Mouse (Mus musculus) ES-E14 (cell line): ENCODE data around the gene Zfp697. TPM values are rescaled to one million over a fixed set of nuclear protein-coding genes. Genes with fewer than 3 reads are reported as not detected.

Source experiments
- DNase-seq: peaks from one replicate; pipeline ENCODE4 v3.0.0-alpha.2; 2013; ENCODE audit warnings: low read depth, low spot score
- H3K27ac ChIP-seq: 2 replicates; pipeline ENCODE4 v1.5.1; 2012; ENCODE audit warnings: low read depth, mild to moderate bottlenecking, low read length, moderate library complexity, mixed read lengths; ENCODE audit not compliant: poor library complexity, insufficient read depth, severe bottlenecking
- H3K36me3 ChIP-seq: 2 replicates; pipeline ENCODE4 v1.6.1; 2012; ENCODE audit warnings: mild to moderate bottlenecking, low read length, moderate library complexity, mixed read lengths; ENCODE audit not compliant: control insufficient read depth, poor library complexity, insufficient read depth, severe bottlenecking
- H3K4me1 ChIP-seq, 2 experiments: fragments of 150-350 bp in 1 of 2; sonication (generic) in 1 of 2; 2 replicates each; pipeline ENCODE4 v1.6.1; 2012; ENCODE audit warnings: low read length in 2 of 2, mild to moderate bottlenecking in 1 of 2, mixed read lengths in 1 of 2; ENCODE audit not compliant: control insufficient read depth in 2 of 2, insufficient read depth in 2 of 2, poor library complexity in 1 of 2
- H3K4me3 ChIP-seq, 2 experiments: fragments of 150-350 bp in 1 of 2; sonication (generic) in 1 of 2; 2 replicates each; pipeline ENCODE4 v1.5.1; 2012; ENCODE audit warnings: low read length in 2 of 2, low read depth in 1 of 2, mild to moderate bottlenecking in 1 of 2, mixed read lengths in 1 of 2; ENCODE audit not compliant: insufficient read depth in 1 of 2, poor library complexity in 1 of 2, severe bottlenecking in 1 of 2
- H3K9ac ChIP-seq: 2 replicates; pipeline ENCODE4 v1.6.1; 2012; ENCODE audit warnings: low read depth, mild to moderate bottlenecking, low read length, mixed read lengths; ENCODE audit not compliant: poor library complexity, insufficient read depth, severe bottlenecking
- H3K9me3 ChIP-seq: fragments of 150-350 bp; sonication (generic); 2 replicates; pipeline ENCODE4 v1.6.1; 2012; ENCODE audit warnings: low read depth, mild to moderate bottlenecking, low read length; ENCODE audit not compliant: control insufficient read depth, insufficient read depth
- CHD2 ChIP-seq: IDR thresholded peaks from 2 replicates; pipeline ENCODE4 v1.6.1; 2014; ENCODE audit warnings: mild to moderate bottlenecking, low read depth, low read length, inconsistent platforms
- HCFC1 ChIP-seq: IDR thresholded peaks from 2 replicates; pipeline ENCODE4 v1.6.1; 2012; ENCODE audit warnings: low read length, inconsistent platforms, borderline replicate concordance; ENCODE audit not compliant: insufficient read depth
- MAFK ChIP-seq: IDR thresholded peaks from 2 replicates; pipeline ENCODE4 v1.6.1; 2014; ENCODE audit warnings: mild to moderate bottlenecking, low read depth, low read length, inconsistent platforms; ENCODE audit not compliant: insufficient read depth
- ZC3H11A ChIP-seq: IDR thresholded peaks from 2 replicates; pipeline ENCODE4 v1.6.1; 2012; ENCODE audit warnings: low read depth, mild to moderate bottlenecking, inconsistent platforms, low read length, borderline replicate concordance
- ZNF384 ChIP-seq: IDR thresholded peaks from 2 replicates; pipeline ENCODE4 v1.6.1; 2012; ENCODE audit warnings: low read depth, low read length, inconsistent platforms
- in situ Hi-C, 2 experiments: fragments of 600-800 bp; cut with MboI; formaldehyde crosslinking; loops; one replicate each; pipeline ENCODE4 v1.15.1; 2025; ENCODE audit warnings: low sequenced_read_pairs in 2 of 2, inconsistent platforms in 1 of 2; ENCODE audit not compliant: unreplicated experiment in 2 of 2
- total RNA-seq: library from RNA; depleted of rRNA; stranded (reverse); fragments of 300-350 nt; gene quantifications from 2 replicates; pipeline ENCODE4 v1.2.3, GENCODE M21; 2012; rRNA removed

Gene Zfp697
- total RNA-seq = 2.1 and 3.4 TPM in 2 replicates

GRCm38 (mm10) chr3:98382246-98382939, at the start of gene Zfp697:
Zfp697 (plus strand) TSS chr3:98382461.
- peak within 1 kb of the TSS; percentile 82 to 98 for H3K4me3 ChIP-seq
- peak within 1 kb of the TSS; percentile 69 for H3K9ac ChIP-seq
- H3K36me3 ChIP-seq = no peaks in the 10 kb centered on the region
- TF ChIP-seq MAFK (no peak), HCFC1 (0 out of 2 replicates have a peak, but pooled peaks have one; percentile 31), CHD2 (no peak), ZNF384 (no peak), ZC3H11A (no peak)
- in situ Hi-C loops = no loop called here
- H3K4me1 ChIP-seq = peaks cover 0 to 5% of the 10 kb centered on the region in 2 experiments; a peak in 1 of 4 replicates
- no peaks in the 10 kb centered on the region for H3K9me3 ChIP-seq
- DNase-seq = no peak
- no peak within 1 kb of the TSS for H3K27ac ChIP-seq

GRCm38 (mm10) chr3:98334010-98334409, 48.3 kb upstream of the Zfp697 start:
- TF ChIP-seq ZNF384 (no peak), MAFK (no peak), HCFC1 (no peak)
- in situ Hi-C loops = no loop called here
- peaks cover 26% of the 10 kb centered on the region; the same call in 1 of the 2 replicates for H3K36me3 ChIP-seq

GRCm38 (mm10) chr3:98335331-98335730, 46.9 kb upstream of the Zfp697 start:
- Histone ChIP-seq H3K4me1 (peaks cover 0 to 4% of the 10 kb centered on the region in 2 experiments; a peak in 1 of 4 replicates), H3K9ac (no peak overlapping the region), H3K4me3 (no peak overlapping the region), H3K36me3 (peaks cover 21% of the 10 kb centered on the region; the same call in 1 of the 2 replicates), H3K27ac (no peak overlapping the region), H3K9me3 (no peaks in the 10 kb centered on the region)
- TF ChIP-seq ZNF384 = 0 out of 2 replicates have a peak, but pooled peaks have one; percentile 17
- TF ChIP-seq ZC3H11A = no peak
- in situ Hi-C loops = no loop called here
- DNase-seq = no peak

More at GRCm38 (mm10) chr3:98334010-98334409, 48.3 kb upstream of the Zfp697 start:
- DNase-seq = no peak
- Histone ChIP-seq H3K4me1 (peaks cover 0 to 4% of the 10 kb centered on the region in 2 experiments; a peak in 1 of 4 replicates), H3K9ac (no peak overlapping the region), H3K27ac (no peak overlapping the region), H3K4me3 (no peak overlapping the region), H3K9me3 (no peaks in the 10 kb centered on the region)

- H3K4me1 ChIP-seq = peaks cover 0 to 4% of the 10 kb centered on the region in 2 experiments; a peak in 1 of 4 replicates
- in situ Hi-C loops = no loop called here
- H3K27ac ChIP-seq = no peak overlapping the region
- no peak overlapping the region for H3K9ac ChIP-seq
- peaks cover 21% of the 10 kb centered on the region; the same call in 1 of the 2 replicates for H3K36me3 ChIP-seq
- no peak for TF ChIP-seq CHD2
- TF ChIP-seq ZNF384 = no peak
- TF ChIP-seq ZC3H11A = no peak
- TF ChIP-seq HCFC1 = no peak
- no peak for TF ChIP-seq MAFK
- H3K4me3 ChIP-seq = no peak overlapping the region
- no peaks in the 10 kb centered on the region for H3K9me3 ChIP-seq
- no peak for DNase-seq
Measured at GRCm38 (mm10) chr3:98335886-98336285, 46.4 kb upstream of the Zfp697 start.
